Mouse (Mus musculus) lung, embryonic 14.5 days (tissue): Measurements from ENCODE around the gene Sesn3. TPM values are rescaled to one million over a fixed set of nuclear protein-coding genes. Genes with fewer than 3 reads are reported as not detected.

Source experiments
- ATAC-seq: fragments of 200-750 bp; cut with Nextera tagmentation; 2 replicates; pipeline ENCODE4 v1.8.0; 2017; ENCODE audit warnings: mild to moderate bottlenecking, moderate TSS enrichment, moderate library complexity; ENCODE audit not compliant: insufficient read depth
- DNase-seq: peaks from one replicate; pipeline ENCODE4 v3.0.0-alpha.2; 2015
- H3K27ac ChIP-seq: fragments of 300-500 bp; sonication (generic); 2 replicates; pipeline ENCODE4 v1.5.1; 2014; ENCODE audit warnings: low read depth, mild to moderate bottlenecking, moderate library complexity
- H3K27me3 ChIP-seq: fragments of 300-500 bp; sonication (generic); 2 replicates; pipeline ENCODE4 v1.6.1; 2014; ENCODE audit warnings: low read length, control low read depth; ENCODE audit not compliant: insufficient read depth
- H3K36me3 ChIP-seq: fragments of 300-500 bp; sonication (generic); 2 replicates; pipeline ENCODE4 v1.6.1; 2014; ENCODE audit warnings: control low read depth; ENCODE audit not compliant: insufficient read depth
- H3K4me1 ChIP-seq: fragments of 300-500 bp; sonication (generic); 2 replicates; pipeline ENCODE4 v1.6.1; 2014; ENCODE audit warnings: antibody characterized with exemption, control low read depth; ENCODE audit not compliant: insufficient read depth
- H3K4me2 ChIP-seq: fragments of 300-500 bp; sonication (generic); 2 replicates; pipeline ENCODE4 v1.6.1; 2014; ENCODE audit warnings: mild to moderate bottlenecking
- H3K4me3 ChIP-seq: fragments of 300-500 bp; sonication (generic); 2 replicates; pipeline ENCODE4 v1.5.1; 2014; ENCODE audit warnings: low read depth, low read length
- H3K9ac ChIP-seq: fragments of 300-500 bp; sonication (generic); 2 replicates; pipeline ENCODE4 v1.6.1; 2014
- H3K9me3 ChIP-seq: fragments of 300-500 bp; sonication (generic); 2 replicates; pipeline ENCODE4 v1.6.1; 2016; ENCODE audit warnings: low read depth, low read length, control low read depth
- CTCF ChIP-seq: IDR thresholded peaks from 2 replicates; pipeline ENCODE4 v1.5.1; 2016; ENCODE audit warnings: antibody characterized with exemption, low read depth
- WGBS: fragments of 180-500 bp; shearing (Covaris S2); extraction: QIAGEN DNeasy Blood & Tissue Kit; methylation state at CpG from one replicate; pipeline ENCODE4 v1.1.7; 2014; 5-methylcytosine and 5-hydroxymethylcytosine counted together
- polyA plus RNA-seq: library from polyadenylated mRNA; unstranded; fragments of >200 nt; fragmentation: Nextera tagmentation; extraction: Ambion mirVana; gene quantifications from 2 replicates; pipeline ENCODE4 v1.2.1, GENCODE M21; 2014

Sesn3 gene
- polyA plus RNA-seq, 1 experiment from 2014 or later: 23.5 TPM

- Histone ChIP-seq H3K9ac (peak within 1 kb of the TSS; percentile 75), H3K4me3 (peak within 1 kb of the TSS; percentile 68), H3K9me3 (no peaks in the 10 kb centered on the region), H3K4me2 (peak within 1 kb of the TSS; percentile 99), H3K36me3 (no peaks in the 10 kb centered on the region), H3K27ac (peak within 1 kb of the TSS; percentile 83), H3K4me1 (peaks cover 11% of the 10 kb centered on the region; the same call in 1 of the 2 replicates), H3K27me3 (no peaks in the 10 kb centered on the region)
- TF ChIP-seq CTCF: no peak
- ATAC-seq: peak; percentile 59
- DNase-seq: peak; percentile 72
- WGBS: 3% methylated on average over 8 of the region's 8 CpGs
Observed at GRCm38 (mm10) chr9:14381353-14382055, 106.6 kb downstream of the Sesn3 start, which contains the start of gene Endod1. Endod1 (minus strand) TSS chr9:14381507.

GRCm38 (mm10) chr9:14382256-14382791 lies 107.5 kb downstream of the Sesn3 start:
- peaks cover 11% of the 10 kb centered on the region; the same call in 1 of the 2 replicates for H3K4me1 ChIP-seq
- H3K27ac ChIP-seq: no peak overlapping the region
- 56% methylated on average over 5 of the region's 5 CpGs for WGBS
- no peak overlapping the region for H3K9ac ChIP-seq
- TF ChIP-seq CTCF: no peak
- H3K36me3 ChIP-seq: no peaks in the 10 kb centered on the region
- no peak overlapping the region for H3K4me2 ChIP-seq
- no peaks in the 10 kb centered on the region for H3K27me3 ChIP-seq
- DNase-seq (peak; percentile 30), ATAC-seq (no peak)
- no peak overlapping the region for H3K4me3 ChIP-seq
- H3K9me3 ChIP-seq: no peaks in the 10 kb centered on the region

Other genes starting within 250 kb of the Sesn3 start
- gene Endod1, start 106.4 kb downstream of the Sesn3 start, polyA plus RNA-seq: 18.9 and 20.6 TPM in 2 replicates
- 0.30 and 0.88 TPM in 2 replicates for gene Kdm4d, start 225.4 kb downstream of the Sesn3 start, polyA plus RNA-seq
- gene Cwc15, start 225.6 kb downstream of the Sesn3 start, polyA plus RNA-seq: 146 and 148 TPM in 2 replicates